Mouse (Mus musculus): Measurements from ENCODE around the gene Arpc3.
A peak's percentile ranks its signal among the peaks of the same experiment; 100 is the strongest.

- no peak for TF ChIP-seq TCF12 (IDR thresholded peaks at IDR 0.05; ENCODE audit: insufficient read depth, poor library complexity, severe bottlenecking)
- TF ChIP-seq POLR2AphosphoS2 (IDR thresholded peaks at IDR 0.05; ENCODE audit: insufficient read length, low read depth) = no peak
- TF ChIP-seq POLR2A (IDR thresholded peaks at IDR 0.05; ENCODE audit: insufficient read length, low read depth) = no peak
- no peak for TF ChIP-seq USF1 (IDR thresholded peaks at IDR 0.05; ENCODE audit: low read depth)
- no peak for TF ChIP-seq CEBPB (IDR thresholded peaks at IDR 0.05; ENCODE audit: insufficient read depth, poor library complexity, severe bottlenecking)
- TF ChIP-seq SRF (IDR thresholded peaks at IDR 0.05; ENCODE audit: control insufficient read depth, insufficient read length, low read depth) = no peak
- peak in 1 of 3 experiments; percentile 24 for TF ChIP-seq MYOD1 (IDR thresholded peaks at IDR 0.05; ENCODE audit: control insufficient read depth in 1 of 3, insufficient read length in 2 of 3, low read depth in 2 of 3)
- no peak for TF ChIP-seq E2F4 (IDR thresholded peaks at IDR 0.05; ENCODE audit: insufficient read depth)
- TF ChIP-seq MAX (IDR thresholded peaks at IDR 0.05; ENCODE audit: low read depth) = no peak
- TF ChIP-seq MYOG (IDR thresholded peaks at IDR 0.05; ENCODE audit: control insufficient read depth in 1 of 3, insufficient read depth in 1 of 3, insufficient read length in 2 of 3, low read depth in 2 of 3) = peak in 1 of 3 experiments; percentile 4
- no peak for TF ChIP-seq TCF3 (IDR thresholded peaks at IDR 0.05; ENCODE audit: insufficient read length, low read depth)
- TF ChIP-seq REST (IDR thresholded peaks at IDR 0.05; ENCODE audit: insufficient read depth, insufficient read length) = no peak
These were observed 2.2 kb downstream of the Arpc3 start for GRCm38 (mm10) chr5:122393887-122394286.

All from myocyte (in vitro differentiated cells).